Mouse (Mus musculus) heart, postnatal 14 days (tissue): ENCODE data around the gene Bcl11b. TPM values are rescaled to one million over a fixed set of nuclear protein-coding genes. Genes with fewer than 3 reads are reported as not detected.

Source experiments
- DNase-seq, 2 experiments: peaks; one replicate each; pipeline ENCODE4 v3.0.0; 2021 to 2022
- intact Hi-C: fragments of 180-260 bp; cut with DNase I; formaldehyde crosslinking; loops from one replicate; pipeline ENCODE4 v1.15.1; 2025
- total RNA-seq, 2 experiments: library from RNA; stranded (reverse); gene quantifications; 2 replicates each; pipeline ENCODE4 v1.2.3; 2021

Gene Bcl11b
- total RNA-seq, 2 experiments from 2014 or later: 1.2 to 8.6 TPM

DNA sequence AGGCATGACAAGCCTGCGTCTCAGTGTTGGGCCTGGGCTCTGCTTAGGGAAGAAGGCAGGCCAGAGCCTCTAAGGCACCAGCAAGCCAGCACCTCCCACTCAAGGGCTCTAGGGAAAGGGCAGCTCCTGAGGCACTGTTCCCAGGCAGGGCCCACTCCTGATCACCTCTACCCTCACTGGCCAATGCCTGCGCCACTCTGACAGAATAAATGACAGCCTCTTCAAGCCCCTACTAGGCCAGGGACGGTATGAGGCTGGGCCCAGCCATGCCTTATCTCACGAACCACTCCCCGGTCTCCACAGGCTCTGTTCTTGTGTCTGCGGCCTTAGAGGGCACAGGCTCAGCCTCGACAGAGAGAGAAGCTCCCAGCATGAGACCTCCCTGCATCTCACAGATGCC, 61.3 kb downstream of the Bcl11b start:
- intact Hi-C loops: no loop called here

DNA sequence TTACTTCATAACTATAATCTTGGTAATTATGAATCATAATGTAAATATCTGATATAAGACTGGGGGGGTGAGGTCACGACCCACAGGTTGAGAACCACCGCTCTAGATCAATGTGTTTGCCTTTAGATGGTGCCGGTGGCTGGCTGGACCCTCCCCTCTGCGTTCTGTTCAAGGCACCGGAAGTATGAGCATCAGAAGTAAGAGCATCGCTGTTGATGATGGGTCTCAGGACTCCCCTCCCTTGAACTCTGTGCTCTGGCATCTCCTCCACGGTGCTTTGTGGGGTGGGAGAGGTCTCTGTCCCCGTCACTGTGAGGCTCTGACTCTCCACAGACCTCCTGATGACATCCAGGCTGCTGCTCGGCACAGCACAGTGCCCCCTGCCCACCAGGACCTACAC, 62.6 kb downstream of the Bcl11b start:
- intact Hi-C loops: no loop called here
- no peak for DNase-seq

More for the DNA sequence above, 61.3 kb downstream of the Bcl11b start:
- DNase-seq: no peak

DNA sequence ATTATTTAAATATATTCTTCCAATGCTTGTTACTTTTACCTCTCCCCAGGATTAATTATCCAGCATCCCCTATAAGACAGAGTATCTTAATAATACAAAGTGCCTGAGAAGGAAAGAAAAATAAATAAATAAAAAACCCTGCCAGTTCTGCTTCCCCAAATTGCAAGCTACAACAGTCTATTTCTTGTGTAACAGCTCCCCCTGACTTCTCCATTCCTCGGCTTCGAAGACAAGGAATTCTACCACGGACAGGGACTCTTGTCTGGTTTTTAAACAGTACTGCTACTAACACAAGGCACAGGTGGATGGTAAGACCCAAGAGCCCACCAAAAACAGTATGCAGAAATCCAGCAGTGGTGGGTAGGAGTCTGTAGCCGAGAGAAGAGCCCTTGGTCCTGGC, 64.2 kb downstream of the Bcl11b start:
- intact Hi-C loops: no loop called here
- no peak for DNase-seq

DNA sequence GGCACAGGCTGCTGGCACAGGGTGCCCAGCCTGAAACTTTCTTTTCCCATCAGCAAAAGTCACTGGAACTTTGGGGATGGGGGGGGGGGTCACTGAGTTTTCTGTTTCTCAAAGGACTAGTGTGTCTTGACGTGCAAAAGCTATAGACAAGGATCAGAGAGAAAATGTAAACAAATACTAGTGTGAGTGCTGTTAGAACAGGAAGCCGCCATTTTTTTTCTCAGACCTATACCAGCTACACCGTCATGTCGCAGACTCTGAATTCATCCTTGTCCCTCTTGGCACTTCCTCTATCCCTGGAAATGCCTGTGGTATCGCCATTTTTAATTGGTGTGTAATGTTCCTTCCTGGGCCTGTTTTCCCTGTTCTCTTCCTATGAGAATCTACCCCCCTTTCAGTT, 66.4 kb downstream of the Bcl11b start:
- DNase-seq: no peak
- intact Hi-C loops: no loop called here

DNA sequence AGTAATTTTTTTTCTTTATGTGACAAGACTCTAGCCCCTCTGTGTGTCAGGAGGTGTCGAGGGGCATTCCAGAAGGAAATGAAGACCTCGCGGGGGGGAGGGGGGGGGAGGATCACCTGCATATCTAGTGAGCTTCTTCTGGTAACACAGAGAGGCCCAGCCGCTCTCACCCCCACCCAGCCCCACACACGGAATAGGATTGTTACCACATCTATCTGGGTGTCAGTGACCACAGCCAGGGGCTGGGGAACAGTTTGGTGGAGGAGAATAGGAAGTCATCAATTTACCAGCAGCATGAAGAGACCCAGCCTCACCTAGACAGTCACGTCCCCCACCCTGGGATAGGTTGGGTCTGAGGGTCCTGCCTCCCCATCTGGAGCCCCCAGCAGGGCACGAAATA, 67.0 kb downstream of the Bcl11b start:
- DNase-seq: no peak

DNA sequence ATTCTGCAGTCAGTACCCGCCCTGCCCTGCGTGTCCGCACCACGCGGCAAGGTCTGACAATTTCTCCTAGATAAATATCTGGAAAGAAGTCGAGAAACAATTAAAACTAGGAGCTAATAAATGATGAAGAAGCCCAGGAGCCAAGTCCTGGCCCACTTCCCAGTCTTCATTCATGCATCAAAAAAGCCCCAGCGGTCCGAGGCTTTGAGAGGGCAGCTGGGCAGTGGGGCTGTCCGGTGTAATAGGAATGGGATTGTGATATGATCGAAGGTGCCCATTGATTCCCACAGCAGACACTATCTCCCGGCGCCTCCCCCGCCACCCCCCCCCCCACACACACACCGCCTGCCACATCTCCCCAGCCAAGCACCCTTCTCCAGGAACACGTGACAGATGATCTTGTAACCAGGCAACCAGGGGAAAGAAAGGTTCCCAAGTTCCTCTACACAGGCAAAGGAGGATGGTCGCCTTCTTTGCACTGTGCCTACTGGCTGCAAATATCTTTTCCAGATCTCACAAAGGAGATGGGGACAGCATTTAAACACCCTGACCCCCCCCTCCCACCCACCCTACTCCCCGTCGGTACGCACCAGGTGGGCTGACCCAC, 68.5 kb downstream of the Bcl11b start:
- intact Hi-C loops: no loop called here
- no peak for DNase-seq

More for the DNA sequence above, 67.0 kb downstream of the Bcl11b start:
- intact Hi-C loops: no loop called here

DNA sequence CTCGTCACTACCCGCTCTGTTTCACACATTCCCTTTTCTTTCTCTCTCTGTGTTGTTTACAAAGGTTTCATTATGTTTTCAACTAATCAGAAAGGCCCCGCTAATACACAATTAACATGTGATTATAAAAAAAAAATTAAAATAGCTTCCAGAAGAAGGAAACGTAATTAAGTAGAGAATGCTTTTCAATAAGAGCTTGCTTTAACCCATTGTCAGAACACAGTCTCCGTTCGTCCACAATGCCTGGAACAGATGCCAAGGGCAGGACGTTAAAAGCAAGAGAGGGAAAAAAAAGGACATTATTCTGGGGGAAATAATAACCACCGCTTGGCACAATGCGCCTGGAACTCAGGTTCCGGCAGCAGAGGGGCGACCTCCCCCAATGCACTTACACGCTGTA, 71.3 kb downstream of the Bcl11b start:
- intact Hi-C loops: no loop called here
- DNase-seq: no peak

DNA sequence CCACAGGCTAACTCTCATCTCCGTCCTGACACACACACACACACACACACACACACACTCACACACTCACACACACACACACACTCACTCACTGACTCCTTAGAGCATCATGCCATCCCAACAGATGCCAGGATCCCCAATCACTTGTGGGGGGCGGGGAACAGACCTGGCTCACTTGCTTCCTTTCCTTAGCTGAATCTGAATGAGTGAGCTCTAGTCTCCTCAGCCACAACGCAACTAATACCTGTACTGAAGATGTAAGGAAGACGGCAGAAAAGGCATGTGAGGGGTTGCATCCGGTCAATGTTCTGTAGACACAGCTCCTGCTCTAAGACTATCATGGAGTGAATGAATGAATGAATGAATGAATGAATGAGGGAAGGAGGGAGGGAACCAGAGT, 71.9 kb downstream of the Bcl11b start:
- DNase-seq: no peak
- intact Hi-C loops: no loop called here

DNA sequence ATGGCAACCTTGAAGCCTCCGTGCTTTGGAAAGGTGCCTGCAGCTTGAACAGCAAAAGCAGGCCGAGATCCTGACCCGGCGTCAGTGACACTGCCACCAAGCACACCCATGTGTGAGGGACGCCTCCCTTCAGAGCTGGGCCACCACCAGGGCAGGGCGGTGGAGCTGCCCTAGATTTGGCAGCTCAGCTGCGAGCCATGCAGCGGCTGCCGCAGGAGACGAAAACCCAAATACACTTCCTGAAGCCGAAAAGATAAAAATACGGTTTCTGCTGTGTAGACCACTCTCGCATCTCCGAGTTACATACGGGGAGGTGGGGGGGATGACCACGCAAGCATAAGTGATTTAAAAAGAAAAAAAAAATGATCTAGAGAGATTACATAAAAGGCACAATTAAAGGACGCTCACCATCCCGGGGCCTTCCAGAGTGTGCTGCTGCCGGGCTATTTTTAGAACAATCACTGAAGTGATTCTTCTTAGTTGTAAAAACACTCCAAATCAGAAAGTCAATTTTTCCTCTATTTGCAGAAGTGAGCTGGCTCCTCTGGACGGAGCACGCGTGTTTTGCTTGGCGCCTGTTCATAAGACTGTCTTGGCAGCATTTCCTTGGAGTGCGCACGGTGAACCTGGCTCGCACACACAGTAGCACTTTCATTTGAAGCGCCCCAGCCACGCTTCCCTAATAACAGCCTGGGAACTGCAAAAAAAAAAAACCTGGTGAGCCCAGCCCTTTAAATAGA, 72.6 kb downstream of the Bcl11b start:
- DNase-seq: peak; percentile 61 to 67
- intact Hi-C loops: no loop called here

DNA sequence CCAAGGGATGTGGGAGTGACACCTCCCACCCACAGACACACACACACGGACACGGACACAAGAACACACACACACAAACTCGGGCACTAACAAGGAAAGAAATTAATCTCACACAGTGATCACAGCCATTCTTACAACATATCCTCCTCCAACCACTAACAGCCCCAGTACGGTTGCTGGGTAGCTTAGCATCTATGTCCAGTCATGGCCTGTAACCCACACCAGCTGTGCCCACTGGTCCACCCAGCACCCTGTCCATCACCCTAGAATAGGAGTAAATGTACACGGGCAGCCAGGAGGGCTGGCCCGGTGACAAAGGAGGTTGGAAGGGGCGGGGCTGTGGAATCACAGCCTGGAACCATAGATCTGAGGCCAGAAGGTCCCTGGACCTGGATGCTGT, 74.5 kb downstream of the Bcl11b start:
- intact Hi-C loops: no loop called here

DNA sequence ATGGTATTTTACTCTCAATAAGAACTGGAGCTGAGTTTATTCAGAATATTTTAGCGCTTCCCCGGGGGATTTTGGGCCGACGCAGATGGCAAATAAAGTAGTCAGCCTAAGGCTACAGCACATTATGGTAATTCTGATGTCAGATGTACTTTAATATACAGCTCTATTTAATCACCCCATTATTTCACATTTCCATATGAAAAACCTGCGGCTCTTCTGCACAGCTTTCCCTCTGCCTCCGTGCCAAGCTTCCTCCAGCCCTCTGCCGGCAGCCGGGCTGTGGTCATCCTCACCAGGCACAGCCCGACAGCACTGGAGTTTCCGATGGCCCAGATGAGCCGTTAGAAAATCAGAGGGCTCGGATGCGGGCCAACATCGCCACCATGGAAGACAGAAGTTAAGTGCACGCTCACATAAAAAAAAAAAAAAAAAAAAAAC, 74.9 kb downstream of the Bcl11b start:
- no peak for DNase-seq
- intact Hi-C loops: no loop called here

More for the DNA sequence above, 74.5 kb downstream of the Bcl11b start:
- no peak for DNase-seq

DNA sequence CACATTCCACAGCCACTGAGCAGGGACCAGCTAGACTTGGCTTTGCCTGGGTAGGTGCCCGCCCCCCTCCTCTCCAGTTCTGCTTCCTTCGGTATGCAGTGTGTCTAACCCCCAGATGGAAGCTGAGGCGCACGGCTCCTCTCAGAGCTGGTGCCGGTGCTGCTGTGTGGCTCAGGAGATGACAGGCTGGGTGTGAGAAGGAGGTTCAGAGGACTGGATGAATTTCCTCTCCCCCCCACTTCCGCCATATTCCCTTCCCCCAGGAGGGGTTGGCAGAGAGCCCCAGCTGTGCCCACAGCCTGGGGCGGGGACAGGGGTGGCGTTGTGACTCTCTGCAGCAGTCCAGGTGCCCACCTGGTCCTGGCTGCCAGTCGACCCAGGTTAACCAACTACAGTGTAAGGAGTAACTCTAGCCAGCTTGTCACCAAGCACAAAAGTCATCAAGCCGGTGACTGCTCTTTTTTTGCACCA, 75.4 kb downstream of the Bcl11b start:
- intact Hi-C loops: no loop called here
- no peak for DNase-seq

DNA sequence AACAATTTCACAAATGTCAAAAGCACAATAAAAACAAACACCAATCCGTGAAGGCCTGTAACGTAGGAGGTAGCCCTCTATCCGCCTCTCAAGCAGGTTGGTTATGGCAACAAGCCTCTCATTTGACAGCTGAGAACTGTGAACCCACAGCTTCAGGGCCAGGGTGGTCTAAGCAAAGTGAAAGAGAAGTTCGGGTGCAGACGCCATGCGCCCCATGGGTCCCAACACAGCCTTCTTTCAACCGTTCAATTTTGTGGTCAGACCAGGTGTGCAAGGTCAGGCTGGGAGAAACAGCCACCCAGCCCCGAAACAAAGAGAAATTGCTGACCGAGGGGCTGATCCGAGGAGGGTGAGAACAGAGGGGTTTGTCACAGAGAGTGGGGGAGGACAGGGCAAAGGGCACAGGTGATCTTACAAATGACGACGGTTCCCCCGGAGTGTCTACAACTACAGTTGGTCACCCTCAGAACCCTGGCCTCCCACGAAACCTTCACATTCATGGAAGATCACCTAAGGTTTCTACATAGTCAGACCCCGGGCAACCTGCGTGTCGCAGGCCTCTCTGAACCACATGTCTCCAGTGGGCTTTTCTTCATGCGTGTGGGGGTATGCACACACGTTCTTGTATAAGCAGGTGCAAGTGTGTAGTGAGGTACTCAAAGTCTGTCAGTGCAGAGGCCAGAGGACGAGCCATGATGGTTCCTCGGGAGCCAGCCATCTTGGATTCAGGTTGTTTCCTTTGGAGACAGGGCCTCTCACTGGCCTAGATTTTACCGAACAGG, 77.1 kb downstream of the Bcl11b start:
- intact Hi-C loops: no loop called here
- no peak for DNase-seq

DNA sequence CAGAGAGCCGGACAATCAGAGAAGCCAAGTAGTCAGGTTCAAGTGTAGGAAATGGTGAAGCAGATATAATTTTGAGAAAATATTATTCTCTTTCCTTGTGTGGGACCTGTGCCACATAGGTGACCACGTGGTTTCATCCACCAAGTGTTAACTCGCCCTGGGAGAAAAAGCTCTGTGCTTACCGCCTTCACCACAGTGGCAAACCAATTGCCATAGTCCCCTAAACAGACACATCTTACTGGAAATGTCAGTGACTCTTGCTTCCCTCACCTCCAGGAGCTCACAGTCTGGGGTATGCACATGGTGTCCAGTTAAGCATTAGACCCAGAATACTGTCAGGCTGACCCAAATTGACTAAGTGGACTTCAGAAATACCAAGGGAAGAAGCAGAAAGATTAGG, 78.7 kb downstream of the Bcl11b start:
- intact Hi-C loops: no loop called here

DNA sequence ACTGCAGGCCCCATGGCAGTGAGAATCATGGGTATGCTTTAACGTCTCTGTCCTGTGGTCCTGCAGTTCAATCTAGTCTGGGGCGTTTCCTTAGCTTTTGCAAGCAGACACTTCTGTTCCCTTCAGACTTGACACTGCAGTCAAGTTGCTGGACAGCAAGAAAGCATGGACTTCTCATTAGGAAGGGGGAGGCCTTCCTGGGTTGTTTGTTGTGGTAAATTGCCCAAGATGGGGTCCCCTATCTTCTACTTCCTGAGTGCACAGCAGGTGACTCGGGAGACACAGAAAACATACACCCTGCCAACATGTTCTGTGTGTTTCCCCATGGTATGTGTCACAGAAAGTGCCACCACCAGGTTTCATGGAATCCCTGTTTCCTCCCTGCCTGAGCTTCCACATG, 79.4 kb downstream of the Bcl11b start:
- no peak for DNase-seq
- intact Hi-C loops: no loop called here

More for the DNA sequence above, 78.7 kb downstream of the Bcl11b start:
- DNase-seq: no peak

DNA sequence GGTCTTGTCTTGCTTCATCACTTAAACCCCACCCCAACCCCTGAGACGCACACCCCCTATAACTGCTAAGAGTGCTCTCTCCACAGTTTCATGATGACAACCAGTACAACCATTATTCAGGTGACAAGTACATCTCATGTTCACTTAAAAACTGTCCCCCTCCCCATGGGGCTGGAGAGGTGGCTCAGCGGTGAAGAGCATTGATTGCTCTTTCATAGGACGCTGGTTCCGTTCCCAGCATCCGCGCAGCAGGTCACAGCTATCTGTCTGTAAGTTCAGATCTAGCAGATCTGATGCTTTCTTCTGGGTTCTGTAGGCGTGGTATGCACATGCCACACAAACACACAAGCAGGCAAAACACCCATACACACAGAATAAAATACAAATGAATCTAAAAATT, 81.2 kb downstream of the Bcl11b start:
- intact Hi-C loops: no loop called here
- DNase-seq: no peak

DNA sequence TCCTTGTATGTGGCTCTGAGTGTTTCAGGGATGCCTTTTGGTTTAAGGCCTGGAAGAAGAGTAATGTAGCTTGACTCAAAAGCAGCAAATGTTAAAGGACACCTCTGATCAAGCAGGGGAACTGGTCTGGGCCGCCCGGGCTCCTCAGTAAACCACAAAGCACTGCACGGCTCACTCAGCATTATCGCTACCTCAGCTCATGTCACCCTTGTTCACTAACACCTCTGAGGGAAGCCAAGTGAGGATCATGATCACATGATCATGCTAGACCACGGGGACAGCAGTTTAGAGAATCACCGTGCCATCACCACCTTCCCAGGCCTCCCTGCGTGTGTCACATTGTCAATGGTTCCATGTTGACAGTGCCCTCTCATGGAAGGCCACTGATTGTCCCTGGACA, 81.8 kb downstream of the Bcl11b start:
- intact Hi-C loops: no loop called here
- DNase-seq: no peak

DNA sequence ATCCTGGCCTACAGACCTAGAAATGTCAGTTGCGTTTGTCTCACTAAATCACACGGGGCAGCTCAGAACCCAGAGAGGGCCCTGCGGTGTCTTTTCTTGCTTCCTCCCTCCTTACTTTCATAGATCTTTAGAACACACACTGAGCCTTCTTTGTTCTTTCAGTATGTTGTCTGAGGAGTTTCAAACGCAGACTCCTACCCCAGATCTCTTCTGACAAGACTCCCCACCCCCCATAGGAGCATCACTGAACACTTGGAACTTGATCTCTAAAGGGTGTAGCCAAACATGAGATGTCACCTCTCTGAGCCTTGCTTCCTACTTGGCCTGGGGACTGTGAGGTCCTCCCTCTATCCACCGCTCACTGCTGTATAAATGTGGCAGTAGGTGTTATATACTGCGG, 82.2 kb downstream of the Bcl11b start:
- no peak for DNase-seq
- intact Hi-C loops: no loop called here

DNA sequence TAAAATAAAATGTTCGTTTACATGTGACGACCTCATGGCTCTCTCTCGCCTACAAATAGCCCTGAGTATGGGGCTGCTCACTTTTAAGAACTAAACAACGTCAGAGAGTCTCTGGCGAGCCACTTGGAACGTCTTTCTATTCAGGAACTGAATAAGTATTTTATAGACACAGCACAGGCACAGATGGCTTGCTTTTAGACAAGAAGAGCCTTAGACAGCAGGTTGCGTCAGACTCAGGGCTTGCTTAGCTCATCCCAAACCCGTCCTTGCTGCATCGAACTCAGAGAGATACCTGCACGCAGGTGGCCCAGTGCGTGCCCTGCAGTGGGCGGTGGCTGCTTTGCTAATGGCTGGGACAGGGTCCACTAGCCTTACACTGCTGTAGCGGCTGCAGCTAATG, 82.7 kb downstream of the Bcl11b start:
- intact Hi-C loops: no loop called here
- DNase-seq: no peak

DNA sequence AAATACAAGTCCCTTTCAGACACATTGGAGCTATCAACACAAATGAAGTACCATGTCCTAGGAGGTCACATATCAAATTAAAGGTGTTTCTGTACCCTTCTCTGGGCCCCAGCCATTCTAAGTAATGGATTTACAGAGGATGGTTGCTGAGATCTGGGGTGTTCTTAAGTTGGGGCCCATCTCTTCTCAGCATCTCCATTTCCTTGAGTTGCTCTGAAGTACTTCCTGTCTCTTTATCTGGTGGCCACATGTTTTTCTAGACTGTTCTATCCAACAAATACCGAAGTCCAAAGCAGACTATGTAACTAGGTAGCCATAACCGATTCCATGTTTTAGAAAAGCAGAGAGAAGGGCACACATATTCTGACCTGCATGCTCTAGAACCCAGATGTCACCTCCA, 83.3 kb downstream of the Bcl11b start:
- no peak for DNase-seq
- intact Hi-C loops: no loop called here

DNA sequence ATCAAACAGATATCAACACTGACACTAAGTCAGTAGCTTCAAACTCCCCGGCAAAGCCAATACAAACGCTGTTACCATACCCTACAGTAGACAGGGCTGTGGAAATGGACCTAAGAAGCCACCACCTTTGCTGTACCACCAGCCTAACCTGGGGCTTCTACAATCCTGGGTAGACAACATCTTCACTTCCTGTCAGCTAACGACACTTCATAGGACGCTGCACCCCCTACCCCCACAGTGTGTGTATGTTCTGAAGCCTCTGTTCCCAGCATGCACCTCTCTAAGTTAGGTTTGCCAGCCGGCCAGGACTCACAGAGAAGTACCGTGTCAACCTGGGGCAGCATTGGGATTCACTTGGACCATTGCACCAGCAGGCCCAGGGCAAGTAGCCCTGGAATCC, 84.6 kb downstream of the Bcl11b start:
- intact Hi-C loops: no loop called here
- no peak for DNase-seq

DNA sequence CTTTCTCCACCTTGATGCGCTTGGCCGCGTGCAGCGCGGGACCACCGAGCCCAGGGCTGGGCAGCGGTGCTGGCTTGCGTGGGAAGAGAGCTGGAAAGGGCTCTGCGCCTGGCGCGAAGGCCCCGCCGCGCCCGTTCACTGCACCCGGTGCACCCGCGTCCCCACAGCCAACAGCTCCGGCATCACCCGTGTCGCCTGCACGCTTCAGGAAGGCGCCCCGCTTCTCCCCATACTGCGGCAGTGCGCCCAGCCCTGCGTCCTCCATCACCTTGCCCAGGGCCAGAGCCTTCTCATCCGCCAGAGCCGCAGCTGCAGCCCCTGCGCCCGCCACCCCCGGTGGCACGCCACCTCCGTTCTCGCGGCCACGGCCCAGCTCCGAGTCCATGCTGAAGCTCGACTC, 87.4 kb downstream of the Bcl11b start:
- intact Hi-C loops: no loop called here

More for the DNA sequence above, 87.4 kb downstream of the Bcl11b start:
- DNase-seq: no peak
